Mouse (Mus musculus) CH12.LX (cell line): ENCODE results near the gene Tent5b. TPM values are rescaled to one million over a fixed set of nuclear protein-coding genes. Genes with fewer than 3 reads are reported as not detected.

Experiments
- DNase-seq: peaks from one replicate; pipeline ENCODE4 v3.0.0-alpha.2; 2013; ENCODE audit errors: extremely low read depth
- H3K27ac ChIP-seq: 2 replicates; pipeline ENCODE4 v1.5.1; 2012; ENCODE audit warnings: low read depth, mild to moderate bottlenecking, control low read depth, moderate library complexity; ENCODE audit not compliant: insufficient read depth
- H3K27me3 ChIP-seq: replicated peaks from 2 replicates; pipeline ENCODE3; 2012; ENCODE audit warnings: inconsistent platforms
- H3K36me3 ChIP-seq, 2 experiments: replicated peaks in 1 of 2; 2 replicates each; pipeline versions ENCODE3 to v1.6.1; 2012; ENCODE audit warnings: inconsistent platforms in 1 of 2, low read length in 1 of 2, mild to moderate bottlenecking in 1 of 2, mixed read lengths in 1 of 2, moderate library complexity in 1 of 2; ENCODE audit not compliant: control insufficient read depth in 1 of 2, insufficient read depth in 1 of 2
- H3K4me1 ChIP-seq, 2 experiments: 2 replicates each; pipeline ENCODE4 v1.6.1; 2012; ENCODE audit warnings: inconsistent platforms in 1 of 2, moderate library complexity in 1 of 2; ENCODE audit not compliant: insufficient read depth in 2 of 2, control insufficient read depth in 1 of 2
- H3K4me2 ChIP-seq: 2 replicates; pipeline ENCODE4 v1.6.1; 2012; ENCODE audit warnings: low read depth, mild to moderate bottlenecking, control low read depth; ENCODE audit not compliant: poor library complexity, insufficient read depth, severe bottlenecking
- H3K4me3 ChIP-seq, 3 experiments: fragments of 150-350 bp in 1 of 3; sonication (generic) in 1 of 3; replicated peaks in 1 of 3; 2 replicates each; pipeline versions ENCODE3 to v1.5.1; 2011 to 2012; ENCODE audit warnings: low read depth in 2 of 3, low read length in 2 of 3, mild to moderate bottlenecking in 2 of 3, moderate library complexity in 2 of 3, control low read depth in 1 of 3, improper control_type of control experiment in 1 of 3, inconsistent platforms in 1 of 3, mixed read lengths in 1 of 3; ENCODE audit not compliant: poor library complexity in 1 of 3
- H3K79me2 ChIP-seq: replicated peaks from 2 replicates; pipeline ENCODE4 v1.6.1; 2012; ENCODE audit warnings: mild to moderate bottlenecking, moderate library complexity; ENCODE audit not compliant: control insufficient read depth, poor library complexity, insufficient read depth, severe bottlenecking; ENCODE audit errors: extremely low read depth
- H3K9ac ChIP-seq: 2 replicates; pipeline ENCODE4 v1.6.1; 2012; ENCODE audit warnings: low read depth, mild to moderate bottlenecking, control low read depth, moderate library complexity; ENCODE audit not compliant: insufficient read depth
- H3K9me3 ChIP-seq: replicated peaks from 2 replicates; pipeline ENCODE3; 2012; ENCODE audit warnings: low read length, inconsistent platforms, mixed read lengths
- BHLHE40 ChIP-seq: IDR thresholded peaks from 2 replicates; pipeline ENCODE4 v1.6.1; 2011; ENCODE audit warnings: mild to moderate bottlenecking, low read depth, low read length, improper control_type of control experiment
- CHD1 ChIP-seq: IDR thresholded peaks from 2 replicates; pipeline ENCODE4 v1.6.1; 2012; ENCODE audit warnings: low read depth, low read length, improper control_type of control experiment, inconsistent platforms
- CHD2 ChIP-seq: IDR thresholded peaks from 2 replicates; pipeline ENCODE4 v1.6.1; 2011; ENCODE audit warnings: low read length, improper control_type of control experiment
- CTCF ChIP-seq, 2 experiments: IDR thresholded peaks in 1 of 2; conservative IDR thresholded peaks in 1 of 2; 2 replicates each; pipeline ENCODE4 v1.5.1; 2011 to 2012; ENCODE audit warnings: low read depth in 2 of 2, low read length in 2 of 2, improper control_type of control experiment in 1 of 2, inconsistent platforms in 1 of 2, mild to moderate bottlenecking in 1 of 2, moderate library complexity in 1 of 2
- E2F4 ChIP-seq: IDR thresholded peaks from 2 replicates; pipeline ENCODE4 v1.6.1; 2011; ENCODE audit warnings: low read depth, low read length, improper control_type of control experiment; ENCODE audit not compliant: insufficient replicate concordance
- ELF1 ChIP-seq: IDR thresholded peaks from 2 replicates; pipeline ENCODE4 v1.6.1; 2014; ENCODE audit warnings: low read depth, mild to moderate bottlenecking, inconsistent platforms, low read length, improper control_type of control experiment
- EP300 ChIP-seq: IDR thresholded peaks from 2 replicates; pipeline ENCODE4 v1.6.1; 2011; ENCODE audit warnings: low read length, improper control_type of control experiment
- ETS1 ChIP-seq: conservative IDR thresholded peaks from 2 replicates; pipeline ENCODE4 v1.6.1; 2012; ENCODE audit warnings: low read depth, mild to moderate bottlenecking, inconsistent platforms, low read length, improper control_type of control experiment, moderate library complexity
- GABPA ChIP-seq: IDR thresholded peaks from 2 replicates; pipeline ENCODE4 v1.6.1; 2012; ENCODE audit warnings: low read depth, low read length, improper control_type of control experiment, inconsistent platforms; ENCODE audit not compliant: insufficient replicate concordance
- HCFC1 ChIP-seq: IDR thresholded peaks from 2 replicates; pipeline ENCODE4 v1.6.1; 2012; ENCODE audit warnings: low read depth, mild to moderate bottlenecking, inconsistent platforms, low read length, improper control_type of control experiment
- IRF4 ChIP-seq: IDR thresholded peaks from 2 replicates; pipeline ENCODE4 v1.6.1; 2014; ENCODE audit warnings: low read depth, mild to moderate bottlenecking, inconsistent platforms, low read length, improper control_type of control experiment
- MAFK ChIP-seq: IDR thresholded peaks from 2 replicates; pipeline ENCODE4 v1.6.1; 2011; ENCODE audit warnings: low read length, improper control_type of control experiment; ENCODE audit not compliant: insufficient replicate concordance
- MAX ChIP-seq: IDR thresholded peaks from 2 replicates; pipeline ENCODE4 v1.6.1; 2011; ENCODE audit warnings: low read length, improper control_type of control experiment
- MAZ ChIP-seq: IDR thresholded peaks from 2 replicates; pipeline ENCODE4 v1.6.1; 2012; ENCODE audit warnings: low read depth, mild to moderate bottlenecking, inconsistent platforms, low read length, improper control_type of control experiment, moderate library complexity
- MXI1 ChIP-seq: IDR thresholded peaks from 2 replicates; pipeline ENCODE4 v1.6.1; 2011; ENCODE audit warnings: mild to moderate bottlenecking, low read depth, low read length, improper control_type of control experiment
- NELFE ChIP-seq: IDR thresholded peaks from 2 replicates; pipeline ENCODE4 v1.6.1; 2011; ENCODE audit warnings: low read depth, low read length, improper control_type of control experiment
- NRF1 ChIP-seq: IDR thresholded peaks from 2 replicates; pipeline ENCODE4 v1.6.1; 2014; ENCODE audit warnings: low read depth, mild to moderate bottlenecking, inconsistent platforms, low read length, improper control_type of control experiment, moderate library complexity
- PAX5 ChIP-seq: IDR thresholded peaks from 2 replicates; pipeline ENCODE4 v1.6.1; 2012; ENCODE audit warnings: low read length, inconsistent platforms, mixed read lengths
- POLR2A ChIP-seq: IDR thresholded peaks from 2 replicates; pipeline ENCODE4 v1.6.1; 2011; ENCODE audit warnings: low read depth, mild to moderate bottlenecking, improper control_type of control experiment, low read length
- POLR2AphosphoS2 ChIP-seq: IDR thresholded peaks from 2 replicates; pipeline ENCODE4 v1.6.1; 2011; ENCODE audit warnings: low read depth, low read length, improper control_type of control experiment
- RAD21 ChIP-seq: IDR thresholded peaks from 2 replicates; pipeline ENCODE4 v1.6.1; 2011; ENCODE audit warnings: low read depth, mild to moderate bottlenecking, low read length, improper control_type of control experiment, moderate library complexity
- SIN3A ChIP-seq: IDR thresholded peaks from 2 replicates; pipeline ENCODE4 v1.6.1; 2012; ENCODE audit warnings: low read length, improper control_type of control experiment, inconsistent platforms
- SMC3 ChIP-seq: IDR thresholded peaks from 2 replicates; pipeline ENCODE4 v1.6.1; 2011; ENCODE audit warnings: low read depth, low read length, improper control_type of control experiment
- TCF12 ChIP-seq: IDR thresholded peaks from 2 replicates; pipeline ENCODE4 v1.6.1; 2014; ENCODE audit warnings: low read depth, mild to moderate bottlenecking, inconsistent platforms, low read length, improper control_type of control experiment
- UBTF ChIP-seq: IDR thresholded peaks from 2 replicates; pipeline ENCODE4 v1.6.1; 2012; ENCODE audit warnings: low read depth, mild to moderate bottlenecking, inconsistent platforms, low read length, improper control_type of control experiment, moderate library complexity
- USF1 ChIP-seq: IDR thresholded peaks from 2 replicates; pipeline ENCODE4 v1.6.1; 2014; ENCODE audit warnings: low read depth, mild to moderate bottlenecking, inconsistent platforms, low read length, improper control_type of control experiment
- USF2 ChIP-seq: conservative IDR thresholded peaks from 2 replicates; pipeline ENCODE4 v1.6.1; 2011; ENCODE audit warnings: low read depth, low read length, improper control_type of control experiment
- ZC3H11A ChIP-seq: IDR thresholded peaks from 2 replicates; pipeline ENCODE4 v1.6.1; 2012; ENCODE audit warnings: low read depth, mild to moderate bottlenecking, inconsistent platforms, low read length, improper control_type of control experiment
- ZMIZ1 ChIP-seq: IDR thresholded peaks from 2 replicates; pipeline ENCODE4 v1.6.1; 2012; ENCODE audit warnings: low read depth, mild to moderate bottlenecking, inconsistent platforms, low read length, improper control_type of control experiment
- ZNF384 ChIP-seq: IDR thresholded peaks from 2 replicates; pipeline ENCODE4 v1.6.1; 2012; ENCODE audit warnings: low read depth, low read length, improper control_type of control experiment, inconsistent platforms
- dilution Hi-C: fragments of 300-500 bp; cut with MboI; formaldehyde crosslinking; loops from 2 replicates; pipeline ENCODE4 v1.14.3; 2020; ENCODE audit warnings: low sequenced_read_pairs; ENCODE audit not compliant: extremely low pct_unique_long_range_greater_than_20kb, extremely low pct_ligation_motif_present
- in situ Hi-C: fragments of 300-500 bp; cut with MboI; formaldehyde crosslinking; loops from 3 replicates; pipeline ENCODE4 v1.14.3; 2019; ENCODE audit warnings: low sequenced_read_pairs, low pct_ligation_motif_present, low pct_unique_long_range_greater_than_20kb, mixed read lengths
- polyA plus RNA-seq: library from polyadenylated mRNA; unstranded; fragments of >175 nt; gene quantifications from 2 replicates; pipeline ENCODE4 v1.2.1, GENCODE M21; 2012; ENCODE audit warnings: low read depth; ENCODE audit not compliant: insufficient read length
- total RNA-seq, 2 experiments: library from RNA; depleted of rRNA; stranded (reverse); fragments of 300-350 nt in 1 of 2; fragments of >200 nt in 1 of 2; gene quantifications; 2 replicates each; pipeline ENCODE4 v1.2.3; 2012 to 2014

The Tent5b gene
- total and polyA plus RNA-seq, 3 experiments: not detected

DNA sequence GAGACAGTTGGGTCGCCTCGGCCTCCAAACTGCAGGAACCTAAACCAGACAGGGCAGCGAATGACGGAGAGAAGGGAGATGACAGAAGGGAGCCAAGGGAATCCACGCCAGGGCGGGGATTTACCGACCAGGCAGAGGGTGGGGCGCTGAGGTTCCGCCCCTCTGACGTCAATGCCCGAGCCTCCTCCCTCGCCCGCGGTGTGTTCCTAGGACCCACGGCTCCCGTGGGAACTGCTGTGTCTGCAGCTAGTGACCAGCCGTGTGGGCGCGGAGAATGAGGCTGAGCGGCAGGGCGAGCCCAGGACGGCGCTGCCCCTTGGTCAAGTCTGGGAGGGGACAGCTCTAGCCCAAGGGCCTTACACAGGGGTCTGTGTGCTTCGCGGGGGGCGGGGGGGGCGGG lies 11.9 kb upstream of the Tent5b start:
- Histone ChIP-seq H3K4me1 (peaks cover 0 to 10% of the 10 kb centered on the region in 2 experiments; a peak in 2 of 4 replicates), H3K36me3 (no peaks in the 10 kb centered on the region), H3K4me2 (peak overlapping the region; percentile 68; the same call in 1 of the 2 replicates), H3K9ac (no peak overlapping the region), H3K27ac (no peak overlapping the region), H3K4me3 (peak overlapping the region in 2 of 3 experiments; percentile 32 to 57), H3K79me2 (no peaks in the 10 kb centered on the region), H3K9me3 (peaks cover 5% of the 10 kb centered on the region), H3K27me3 (peaks cover 27% of the 10 kb centered on the region)
- TF ChIP-seq ZMIZ1 (no peak), PAX5 (no peak), SIN3A (no peak), MAZ (no peak), POLR2A (no peak), NELFE (no peak), GABPA (no peak), HCFC1 (no peak), ZC3H11A (no peak), MAX (no peak), CHD1 (no peak), UBTF (no peak), EP300 (no peak), CTCF (conservative IDR thresholded peaks at IDR 0.05 in 1 of 2, IDR thresholded peaks at IDR 0.05 in 1 of 2; ENCODE audit: low read depth in 2 of 2, low read length in 2 of 2) (no peak), BHLHE40 (no peak), MAFK (no peak), USF1 (no peak)
- peak; percentile 66 for DNase-seq
- dilution Hi-C loops (no loop called here), in situ Hi-C loops (no loop called here)

GRCm38 (mm10) chr4:133469122-133469521 lies 10.8 kb upstream of the Tent5b start:
- Histone ChIP-seq H3K79me2 (no peaks in the 10 kb centered on the region), H3K9me3 (peaks cover 5% of the 10 kb centered on the region), H3K4me2 (no peak overlapping the region), H3K36me3 (no peaks in the 10 kb centered on the region), H3K27me3 (peaks cover 34% of the 10 kb centered on the region), H3K4me3 (no peak overlapping the region), H3K27ac (no peak overlapping the region), H3K9ac (no peak overlapping the region), H3K4me1 (peaks cover 0 to 7% of the 10 kb centered on the region in 2 experiments; a peak in 2 of 4 replicates)
- TF ChIP-seq ZMIZ1 (no peak), GABPA (no peak), MXI1 (no peak), NRF1 (no peak), ELF1 (no peak), CHD1 (no peak), USF2 (no peak), SIN3A (no peak), ETS1 (no peak), CHD2 (no peak), BHLHE40 (no peak), RAD21 (no peak), TCF12 (no peak), POLR2AphosphoS2 (no peak), ZNF384 (no peak), E2F4 (no peak), MAX (no peak), SMC3 (no peak), IRF4 (no peak), MAZ (no peak)
- in situ Hi-C loops (no loop called here), dilution Hi-C loops (no loop called here)
- no peak for DNase-seq
